Mouse (Mus musculus) myocyte (in vitro differentiated cells): ENCODE measurements around the gene Tmem151b. TPM values are rescaled to one million over a fixed set of nuclear protein-coding genes. Genes with fewer than 3 reads are reported as not detected.

Source experiments
- H3K27me3 ChIP-seq: one replicate; pipeline ENCODE4 v1.6.1; 2011; ENCODE audit not compliant: control insufficient read depth, insufficient read depth, insufficient read length
- H3K36me3 ChIP-seq: one replicate; pipeline ENCODE4 v1.6.1; 2011; ENCODE audit not compliant: control insufficient read depth, insufficient read depth
- H3K4me2 ChIP-seq: one replicate; pipeline ENCODE4 v1.6.1; 2011; ENCODE audit warnings: low read depth, control low read depth
- H3K4me3 ChIP-seq: one replicate; pipeline ENCODE4 v1.5.1; 2011; ENCODE audit warnings: mild to moderate bottlenecking, control low read depth, moderate library complexity
- H3K79me2 ChIP-seq: one replicate; pipeline ENCODE4 v1.6.1; 2011; ENCODE audit not compliant: control insufficient read depth, insufficient read depth
- H3ac ChIP-seq: one replicate; pipeline ENCODE4 v1.6.1; 2011; ENCODE audit not compliant: control insufficient read depth, insufficient read length
- CEBPB ChIP-seq: IDR thresholded peaks from 2 replicates; pipeline ENCODE4 v1.6.1; 2011; ENCODE audit warnings: mild to moderate bottlenecking, moderate library complexity; ENCODE audit not compliant: poor library complexity, insufficient read depth, severe bottlenecking
- E2F4 ChIP-seq: IDR thresholded peaks from one replicate; pipeline ENCODE4 v1.6.1; 2011; ENCODE audit warnings: mild to moderate bottlenecking, control low read depth, moderate library complexity; ENCODE audit not compliant: insufficient read depth
- MAX ChIP-seq: IDR thresholded peaks from one replicate; pipeline ENCODE4 v1.6.1; 2011; ENCODE audit warnings: low read depth, mild to moderate bottlenecking, control low read depth
- MYOD1 ChIP-seq, 3 experiments: IDR thresholded peaks; one replicate each; pipeline ENCODE4 v1.6.1; 2011; ENCODE audit warnings: control low read depth in 2 of 3, low read depth in 2 of 3, mild to moderate bottlenecking in 2 of 3, moderate library complexity in 1 of 3; ENCODE audit not compliant: insufficient read length in 2 of 3, control insufficient read depth in 1 of 3
- MYOG ChIP-seq, 3 experiments: IDR thresholded peaks; one replicate each; pipeline ENCODE4 v1.6.1; 2011; ENCODE audit warnings: control low read depth in 2 of 3, low read depth in 2 of 3, mild to moderate bottlenecking in 2 of 3; ENCODE audit not compliant: insufficient read length in 2 of 3, control insufficient read depth in 1 of 3, insufficient read depth in 1 of 3
- POLR2A ChIP-seq: IDR thresholded peaks from one replicate; pipeline ENCODE4 v1.6.1; 2011; ENCODE audit warnings: low read depth, mild to moderate bottlenecking, control low read depth, moderate library complexity; ENCODE audit not compliant: insufficient read length
- POLR2AphosphoS2 ChIP-seq: IDR thresholded peaks from one replicate; pipeline ENCODE4 v1.6.1; 2011; ENCODE audit warnings: low read depth, control low read depth; ENCODE audit not compliant: insufficient read length
- REST ChIP-seq: IDR thresholded peaks from one replicate; pipeline ENCODE4 v1.6.1; 2011; ENCODE audit warnings: mild to moderate bottlenecking, control low read depth, moderate library complexity; ENCODE audit not compliant: insufficient read depth, insufficient read length
- SRF ChIP-seq: IDR thresholded peaks from one replicate; pipeline ENCODE4 v1.6.1; 2011; ENCODE audit warnings: low read depth; ENCODE audit not compliant: control insufficient read depth, insufficient read length
- TCF12 ChIP-seq: IDR thresholded peaks from one replicate; pipeline ENCODE4 v1.6.1; 2011; ENCODE audit warnings: mild to moderate bottlenecking, control low read depth; ENCODE audit not compliant: poor library complexity, insufficient read depth, severe bottlenecking
- TCF3 ChIP-seq: IDR thresholded peaks from one replicate; pipeline ENCODE4 v1.6.1; 2011; ENCODE audit warnings: low read depth, control low read depth; ENCODE audit not compliant: insufficient read length
- USF1 ChIP-seq: IDR thresholded peaks from one replicate; pipeline ENCODE4 v1.6.1; 2011; ENCODE audit warnings: low read depth, mild to moderate bottlenecking, control low read depth, moderate library complexity
- polyA plus RNA-seq: library from polyadenylated mRNA; unstranded; fragments of >200 nt; fragmentation: generic; extraction: Trizol; gene quantifications from one replicate; pipeline ENCODE4 v1.2.1, GENCODE M21; 2012; ENCODE audit warnings: missing spikeins

The Tmem151b gene
- polyA plus RNA-seq, 1 experiment, result 0.30 TPM

GRCm38 (mm10) chr17:45553065-45553464 is 3.6 kb upstream of the Tmem151b start:
- no peaks in the 10 kb centered on the region for H3K79me2 ChIP-seq
- H3K4me2 ChIP-seq, result no peak overlapping the region
- H3ac ChIP-seq, result no peak overlapping the region
- TF ChIP-seq REST (no peak), MAX (no peak), MYOG (IDR thresholded peaks at IDR 0.05; ENCODE audit: control insufficient read depth in 1 of 3, insufficient read depth in 1 of 3, insufficient read length in 2 of 3, low read depth in 2 of 3) (no peak), TCF3 (no peak), USF1 (no peak), SRF (no peak), E2F4 (no peak), TCF12 (no peak), MYOD1 (IDR thresholded peaks at IDR 0.05; ENCODE audit: control insufficient read depth in 1 of 3, insufficient read length in 2 of 3, low read depth in 2 of 3) (no peak), POLR2AphosphoS2 (no peak), CEBPB (no peak), POLR2A (no peak)
- H3K36me3 ChIP-seq, result no peaks in the 10 kb centered on the region
- peaks cover 24% of the 10 kb centered on the region for H3K27me3 ChIP-seq
- no peak overlapping the region for H3K4me3 ChIP-seq

DNA sequence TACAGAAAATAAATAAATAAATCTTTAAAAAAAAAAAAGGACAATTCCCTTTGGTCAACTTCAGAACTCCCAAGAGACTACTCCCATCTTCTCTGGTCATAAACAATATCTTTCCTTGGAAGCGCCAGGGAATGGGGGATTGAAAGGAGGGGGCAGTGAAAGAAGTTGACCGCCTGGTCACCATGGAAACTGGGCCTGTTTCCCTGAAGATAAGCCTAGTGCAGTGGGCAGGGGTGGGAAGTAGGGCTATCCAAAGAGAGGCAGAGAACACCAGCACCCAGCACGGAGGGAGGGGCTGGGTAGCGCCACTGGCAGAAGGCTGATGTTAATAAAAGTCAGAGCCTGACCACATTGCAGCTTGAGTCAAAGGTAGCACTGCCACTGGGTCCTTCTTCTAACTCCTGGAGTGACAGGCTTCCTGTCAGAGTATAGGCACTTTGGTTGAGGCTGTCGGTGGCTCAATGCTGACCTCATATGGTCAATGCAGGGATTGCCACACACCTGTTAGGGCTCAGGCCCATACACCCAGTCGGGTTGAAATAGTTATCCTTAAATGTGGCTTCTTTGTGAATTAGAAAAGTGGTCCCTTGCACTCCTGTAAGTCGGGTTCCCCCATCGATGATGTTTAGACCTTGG is 2.5 kb upstream of the Tmem151b start:
- H3ac ChIP-seq, result no peak overlapping the region
- no peaks in the 10 kb centered on the region for H3K79me2 ChIP-seq
- H3K4me2 ChIP-seq, result no peak overlapping the region
- peaks cover 26% of the 10 kb centered on the region for H3K27me3 ChIP-seq
- no peak overlapping the region for H3K4me3 ChIP-seq
- TF ChIP-seq MYOG (IDR thresholded peaks at IDR 0.05; ENCODE audit: control insufficient read depth in 1 of 3, insufficient read depth in 1 of 3, insufficient read length in 2 of 3, low read depth in 2 of 3), result peak; percentile 45 to 79 (median 73)
- peak; percentile 86 to 94 (median 92) for TF ChIP-seq MYOD1 (IDR thresholded peaks at IDR 0.05; ENCODE audit: control insufficient read depth in 1 of 3, insufficient read length in 2 of 3, low read depth in 2 of 3)
- no peak for TF ChIP-seq MAX
- TF ChIP-seq POLR2AphosphoS2, result no peak
- TF ChIP-seq POLR2A, result no peak
- TF ChIP-seq CEBPB, result no peak
- TF ChIP-seq TCF12, result peak; percentile 48
- TF ChIP-seq TCF3, result no peak
- no peak for TF ChIP-seq REST
- H3K36me3 ChIP-seq, result no peaks in the 10 kb centered on the region

- H3K79me2 ChIP-seq, result no peaks in the 10 kb centered on the region
- H3K27me3 ChIP-seq, result peaks cover 32% of the 10 kb centered on the region
- no peak overlapping the region for H3K4me2 ChIP-seq
- TF ChIP-seq SRF (no peak), MYOD1 (IDR thresholded peaks at IDR 0.05; ENCODE audit: control insufficient read depth in 1 of 3, insufficient read length in 2 of 3, low read depth in 2 of 3) (no peak), MAX (no peak), POLR2A (no peak), MYOG (IDR thresholded peaks at IDR 0.05; ENCODE audit: control insufficient read depth in 1 of 3, insufficient read depth in 1 of 3, insufficient read length in 2 of 3, low read depth in 2 of 3) (no peak), E2F4 (no peak), TCF12 (no peak), REST (no peak), TCF3 (no peak), POLR2AphosphoS2 (no peak)
- H3K4me3 ChIP-seq, result no peak overlapping the region
- no peak overlapping the region for H3ac ChIP-seq
- no peaks in the 10 kb centered on the region for H3K36me3 ChIP-seq
Observed at GRCm38 (mm10) chr17:45551249-45551796, 1.8 kb upstream of the Tmem151b start.

- H3K79me2 ChIP-seq, result no peaks in the 10 kb centered on the region
- no peaks in the 10 kb centered on the region for H3K36me3 ChIP-seq
- no peak overlapping the region for H3K4me3 ChIP-seq
- no peak for TF ChIP-seq CEBPB
- TF ChIP-seq TCF3, result no peak
- TF ChIP-seq TCF12, result no peak
- TF ChIP-seq USF1, result no peak
- no peak for TF ChIP-seq POLR2A
- TF ChIP-seq E2F4, result no peak
- TF ChIP-seq POLR2AphosphoS2, result no peak
- no peak for TF ChIP-seq REST
- no peak for TF ChIP-seq SRF
- no peak overlapping the region for H3ac ChIP-seq
- H3K27me3 ChIP-seq, result peaks cover 39% of the 10 kb centered on the region
- no peak overlapping the region for H3K4me2 ChIP-seq
Observed at GRCm38 (mm10) chr17:45550253-45550652, 776 bp upstream of the Tmem151b start.
